9 mouse cellular contexts compared by ENCODE assay signal in genomic region chr2:92442419-92443001, GRCm38 (mm10). TPM values are rescaled to one million over a fixed set of nuclear protein-coding genes. Genes with fewer than 3 reads are reported as not detected.
A peak's percentile ranks its signal among the peaks of the same experiment; 100 is the strongest.
DNase-seq lines count a peak whose midpoint lies in the region; ATAC-seq and TF ChIP-seq lines count a peak whose summit lies in the region.
"Had no signal": no experiment of that assay in that cellular context is flagged by ENCODE, and none has a peak within 500 bp of the region (broad histone marks: within the 10 kb centered on the region; RNA-seq: fewer than 3 reads in every experiment).

No protein-coding gene starts in this region.

- H3K4me2 ChIP-seq in heart, postnatal 0 days (ENCODE audit: low read depth, low read length): no peak overlapping the region
- H3K4me2 ChIP-seq: intestine, embryonic 15.5 days had no signal

- H3K4me1 ChIP-seq in cerebellum, adult 2 months (ENCODE audit: control insufficient read depth, insufficient read depth, low read length): peaks cover 12% of the 10 kb centered on the region
- H3K4me1 ChIP-seq in heart, postnatal 0 days (ENCODE audit: control insufficient read depth, insufficient read depth): no peaks in the 10 kb centered on the region

- no peak overlapping the region for H3K4me3 ChIP-seq in cerebellum, adult 2 months (replicated peaks; ENCODE audit: insufficient read depth, low read depth, low read length)
- H3K4me3 ChIP-seq in heart, postnatal 0 days (ENCODE audit: low read depth, low read length): no peak overlapping the region
- H3K4me3 ChIP-seq: intestine, embryonic 15.5 days had no signal

- no peak overlapping the region for H3K9ac ChIP-seq in heart, postnatal 0 days (replicated peaks; ENCODE audit: low read depth, low read length)
- H3K9ac ChIP-seq: intestine, embryonic 15.5 days had no signal

- no peak for TF ChIP-seq CTCF in cerebellum, adult 2 months (IDR thresholded peaks at IDR 0.05; ENCODE audit: borderline replicate concordance, insufficient read depth, low read depth, low read length)
- no peak for TF ChIP-seq CTCF in heart, postnatal 0 days (IDR thresholded peaks at IDR 0.05; ENCODE audit: low read depth)

- no peaks in the 10 kb centered on the region for H3K9me3 ChIP-seq in heart, postnatal 0 days (replicated peaks; ENCODE audit: control insufficient read depth, low read length)
- H3K9me3 ChIP-seq: intestine, embryonic 15.5 days had no signal

- H3K36me3 ChIP-seq in heart, postnatal 0 days (replicated peaks; ENCODE audit: control insufficient read depth, insufficient read depth, low read length): no peaks in the 10 kb centered on the region
- H3K36me3 ChIP-seq: intestine, embryonic 15.5 days had no signal

- DNase-seq in cerebellum, adult 2 months: peak in 1 of 2 experiments; percentile 39
- no peak for DNase-seq in cerebellum, adult 8-10 months
- DNase-seq in heart, postnatal 0 days (ENCODE audit: low spot score): peak; percentile 41
- DNase-seq in heart, adult 9 months (ENCODE audit: low spot score in 2 of 2): no peak
- peak; percentile 65 for DNase-seq in induced T-regulatory cell, adult 2 months (ENCODE audit: low read depth)
- no peak for DNase-seq in kidney, adult 8-10 months

- H3K27ac ChIP-seq in cerebellum, adult 2 months (ENCODE audit: insufficient read depth, low read length): 0 out of 2 replicates have a peak overlapping the region, but pooled peaks have one; percentile 13
- no peak overlapping the region for H3K27ac ChIP-seq in heart, postnatal 0 days (ENCODE audit: low read depth)
- H3K27ac ChIP-seq: intestine, embryonic 15.5 days had no signal

- no peaks in the 10 kb centered on the region for H3K27me3 ChIP-seq in cerebellum, adult 2 months (ENCODE audit: control insufficient read depth, insufficient read depth, low read length)
- H3K27me3 ChIP-seq in heart, postnatal 0 days (ENCODE audit: control insufficient read depth, insufficient read depth, low read length): no peaks in the 10 kb centered on the region
- H3K27me3 ChIP-seq: intestine, embryonic 15.5 days had no signal

- TF ChIP-seq EP300 in heart, postnatal 0 days (IDR thresholded peaks at IDR 0.05; ENCODE audit: low read depth): no peak

- ATAC-seq in heart, postnatal 0 days (ENCODE audit: insufficient read depth, low read depth): no peak
- peak; percentile 84 for ATAC-seq in CD4-positive, CD25-positive, alpha-beta regulatory T cell, adult 4 months
- ATAC-seq in megakaryocyte progenitor cell, adult 5-6 weeks (replicated peaks; ENCODE audit: poor library complexity): no peak
- ATAC-seq: intestine, embryonic 15.5 days had no signal

- WGBS in cerebellum, adult 2 months: 45% methylated on average over 12 of the region's 12 CpGs
- WGBS in heart, postnatal 0 days: 30% methylated on average over 12 of the region's 12 CpGs

- TF ChIP-seq POLR2A in cerebellum, adult 2 months (IDR thresholded peaks at IDR 0.05; ENCODE audit: borderline replicate concordance, insufficient read depth, low read length): no peak

RNA-seq across cellular contexts. Expression of gene Cry2, which starts 8.7 kb away (rescaled TPM):
- polyA plus RNA-seq in cerebellum, adult 2 months (2012; rRNA removed): 79.4 and 81.8 TPM in 2 replicates
- total RNA-seq in heart, postnatal 0 days (2014; rRNA removed; ENCODE audit: low replicate concordance): 9.5 and 15.3 TPM in 2 replicates
- 14.0 and 17.3 TPM in 2 replicates for polyA plus RNA-seq in heart, postnatal 0 days (2015; fragmentation: Nextera tagmentation; extraction: Ambion mirVana)
- 10 to 100 TPM; 10.6 to 13.4 TPM for polyA plus RNA-seq in CD4-positive, CD25-positive, alpha-beta regulatory T cell, adult 4 months (2017; shearing (Covaris generic))
- 9.0 and 10.1 TPM in 2 replicates for total RNA-seq in megakaryocyte progenitor cell, adult 5-6 weeks (2015)
- total RNA-seq in megakaryocyte progenitor cell, adult 5-6 weeks (2017): 7.4 and 10.9 TPM in 2 replicates

RNA-seq across cellular contexts. Expression of gene Slc35c1, which starts 17.8 kb away (rescaled TPM):
- 16.2 and 17.4 TPM in 2 replicates for polyA plus RNA-seq in cerebellum, adult 2 months (2012; rRNA removed)
- total RNA-seq in heart, postnatal 0 days (2014; rRNA removed; ENCODE audit: low replicate concordance): 2.7 and 4.6 TPM in 2 replicates
- 5.0 and 5.1 TPM in 2 replicates for polyA plus RNA-seq in heart, postnatal 0 days (2015; fragmentation: Nextera tagmentation; extraction: Ambion mirVana)
- 10 to 100 TPM; 50.3 to 73.8 TPM for polyA plus RNA-seq in CD4-positive, CD25-positive, alpha-beta regulatory T cell, adult 4 months (2017; shearing (Covaris generic))
- 62.3 and 76.4 TPM in 2 replicates for total RNA-seq in megakaryocyte progenitor cell, adult 5-6 weeks (2015)
- total RNA-seq in megakaryocyte progenitor cell, adult 5-6 weeks (2017): 16.5 and 19.3 TPM in 2 replicates

RNA-seq across cellular contexts. Expression of gene Mapk8ip1, which starts 41.4 kb away (rescaled TPM):
- polyA plus RNA-seq in cerebellum, adult 2 months (2012; rRNA removed): 349 TPM in 2 replicates
- total RNA-seq in heart, postnatal 0 days (2014; rRNA removed; ENCODE audit: low replicate concordance): 5.6 and 8.4 TPM in 2 replicates
- polyA plus RNA-seq in heart, postnatal 0 days (2015; fragmentation: Nextera tagmentation; extraction: Ambion mirVana): 2.7 and 3.1 TPM in 2 replicates
- under 1 TPM; 0.35 to 0.68 TPM for polyA plus RNA-seq in CD4-positive, CD25-positive, alpha-beta regulatory T cell, adult 4 months (2017; shearing (Covaris generic))
- not detected in 2 replicates for total RNA-seq in megakaryocyte progenitor cell, adult 5-6 weeks (2015)
- total RNA-seq in megakaryocyte progenitor cell, adult 5-6 weeks (2017): 0.07 TPM in 1 of 2 replicates, not detected in the other

Comparison
In these comparisons a context has a peak if more than half of its experiments do, and no peak if none do; other contexts are left out.
1. DNase-seq: peak in heart, postnatal 0 days (single experiment) and induced T-regulatory cell, adult 2 months (single experiment); none in cerebellum, adult 8-10 months (single experiment), heart, adult 9 months (0 of 2) and kidney, adult 8-10 months (0 of 2).
2. RNA of gene Mapk8ip1, which starts 41.4 kb away (polyA plus RNA-seq): 349 TPM in cerebellum, adult 2 months; 2.7 to 3.1 TPM in heart, postnatal 0 days and 0.35 to 0.68 TPM in CD4-positive, CD25-positive, alpha-beta regulatory T cell, adult 4 months; every median in the first group is over 10 times any median in the second.